Mouse (Mus musculus): ENCODE results near the gene Gm13539. TPM values are rescaled to one million over a fixed set of nuclear protein-coding genes. Genes with fewer than 3 reads are reported as not detected.
"Not testable (repeated sequence)": the region's sequence is repeated elsewhere in the genome, so short reads cannot be mapped to it uniquely, and the experiment has no call there.

Gm13539 gene
- not detected in 2 replicates for polyA plus RNA-seq (2015; fragmentation: Nextera tagmentation; extraction: Ambion mirVana)

DNA sequence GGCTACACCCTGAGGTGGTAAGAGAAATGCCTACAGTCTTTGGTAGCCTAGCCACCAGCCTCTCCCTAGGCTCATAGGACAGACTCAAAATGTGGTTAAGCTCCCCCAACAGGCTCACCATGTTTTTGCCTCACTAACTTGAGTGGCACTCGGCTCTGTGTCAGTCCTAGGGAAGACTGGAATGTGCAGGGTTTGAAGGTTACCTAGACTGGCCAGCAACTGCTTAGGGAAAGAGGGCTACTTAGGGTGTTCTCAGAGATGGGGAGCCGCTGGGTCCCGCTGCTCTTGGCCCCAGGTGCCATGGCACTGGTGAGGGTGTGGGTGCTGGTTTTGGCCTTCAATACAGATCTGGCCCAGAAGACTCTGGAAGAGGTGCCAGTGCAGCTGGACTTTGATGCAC is at the start of gene Gm13539:
TSS of gene Gm13539 (plus strand) at position 301 of the 400 bp plus-strand sequence.
- WGBS: 87% methylated on average over 3 of the region's 3 CpGs
- H3K4me2 ChIP-seq: no peak within 1 kb of the TSS
- no peak for ATAC-seq

DNA sequence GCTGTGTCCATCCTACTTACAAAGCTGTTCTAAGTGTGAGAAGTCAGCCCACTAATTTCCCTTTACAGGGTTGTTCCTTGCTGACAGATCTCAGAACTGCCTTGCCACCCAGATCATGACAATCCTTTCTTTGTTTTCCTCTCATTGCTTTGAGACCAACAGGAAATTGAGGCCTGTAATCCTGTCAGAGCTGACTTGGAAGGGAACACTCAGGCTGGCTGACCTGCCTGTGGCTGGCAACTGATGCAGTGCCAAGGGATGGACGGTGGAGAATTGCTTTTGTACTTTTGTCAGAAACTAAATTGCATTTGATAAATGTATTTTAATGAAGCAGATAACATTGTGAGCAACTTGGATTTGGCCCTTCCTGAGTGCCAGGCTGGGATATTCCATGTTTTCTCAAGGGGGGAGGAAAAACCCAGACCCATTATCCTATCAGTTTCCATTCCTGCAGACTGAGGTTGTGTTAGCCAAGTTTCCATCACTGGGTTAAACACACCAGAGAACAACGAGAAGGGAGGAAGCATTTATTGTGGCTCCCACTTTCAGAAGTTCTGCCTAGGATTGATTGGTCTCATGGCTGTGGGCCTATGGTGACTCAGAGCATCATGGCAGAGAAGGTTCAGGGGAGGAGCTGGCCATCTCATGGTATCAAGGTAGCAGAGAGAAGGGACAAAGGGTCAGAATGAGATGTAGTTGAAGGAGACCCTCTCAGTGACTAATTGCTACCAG is 48.7 kb upstream of the Gm13539 start:
- Histone ChIP-seq H3K4me1 (no peaks in the 10 kb centered on the region), H3K4me3 (no peak overlapping the region), H3K27me3 (no peaks in the 10 kb centered on the region), H3K36me3 (ENCODE audit: poor library complexity, severe bottlenecking) (no peaks in the 10 kb centered on the region), H3K9me3 (replicated peaks) (0 out of 2 replicates have a peak, but pooled peaks cover 12% of the 10 kb centered on the region), H3K9ac (no peak overlapping the region), H3K4me2 (no peak overlapping the region), H3K27ac (no peak overlapping the region)
- WGBS: 70% methylated on average over 2 of the region's 2 CpGs
- ATAC-seq: no peak

More for the DNA sequence above, at the start of gene Gm13539:
- Histone ChIP-seq H3K27me3 (no peaks in the 10 kb centered on the region), H3K9ac (no peak within 1 kb of the TSS), H3K4me3 (no peak within 1 kb of the TSS), H3K36me3 (ENCODE audit: poor library complexity, severe bottlenecking) (no peaks in the 10 kb centered on the region), H3K27ac (no peak within 1 kb of the TSS), H3K4me1 (no peaks in the 10 kb centered on the region), H3K9me3 (replicated peaks) (no peaks in the 10 kb centered on the region)

DNA sequence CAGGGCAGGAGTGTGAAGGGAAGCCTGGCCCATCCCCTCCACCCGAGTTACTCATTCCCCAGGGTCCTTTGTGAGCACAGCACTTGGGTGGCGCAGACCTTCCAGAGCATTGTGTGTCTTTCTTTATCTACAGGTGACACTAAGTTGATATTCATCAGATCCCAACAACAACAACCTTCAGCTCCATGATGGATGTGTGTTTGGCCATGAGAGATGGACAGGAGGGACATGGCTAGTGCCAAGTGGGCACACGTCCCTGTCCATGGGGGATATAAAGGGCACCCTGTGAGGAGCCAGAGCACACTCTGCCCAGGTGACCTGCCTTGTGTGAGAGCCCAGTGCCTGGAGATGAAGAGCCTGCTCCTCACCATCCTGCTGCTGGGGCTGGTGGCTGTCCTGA is 45.3 kb upstream of the Gm13539 start, which contains the start of gene Obp2b:
TSS of gene Obp2b (plus strand) at position 301 of the 400 bp plus-strand sequence.
- H3K4me2 ChIP-seq; H3K4me1 ChIP-seq; ATAC-seq; H3K4me3 ChIP-seq; H3K27ac ChIP-seq; H3K9ac ChIP-seq; H3K27me3 ChIP-seq; H3K36me3 ChIP-seq (ENCODE audit: poor library complexity, severe bottlenecking); H3K9me3 ChIP-seq (replicated peaks): not testable (repeated sequence)
- 82% methylated on average over 3 of the region's 3 CpGs for WGBS

DNA sequence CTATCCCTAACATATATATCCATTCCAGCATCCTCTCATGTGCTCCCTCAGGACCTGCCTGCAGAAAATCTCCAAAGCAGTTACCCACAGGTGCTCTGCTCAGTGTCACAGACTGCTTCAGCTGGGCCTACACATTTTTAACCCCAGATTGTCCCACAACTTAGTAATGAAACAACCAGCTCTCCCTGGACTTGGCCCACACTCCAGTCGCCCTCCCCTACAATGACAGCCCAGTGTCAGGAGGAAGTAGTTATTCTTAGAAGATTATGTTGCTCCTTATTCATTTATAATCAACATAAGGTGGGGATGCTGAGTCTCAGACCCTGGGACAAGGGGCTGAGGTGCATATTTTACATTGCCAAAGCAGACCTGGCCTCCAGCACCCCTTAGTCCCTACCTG is 40.4 kb upstream of the Gm13539 start:
- Histone ChIP-seq H3K4me1 (no peaks in the 10 kb centered on the region), H3K4me2 (no peak overlapping the region), H3K9ac (no peak overlapping the region), H3K9me3 (replicated peaks) (no peaks in the 10 kb centered on the region), H3K27ac (no peak overlapping the region), H3K27me3 (no peaks in the 10 kb centered on the region), H3K4me3 (no peak overlapping the region), H3K36me3 (ENCODE audit: poor library complexity, severe bottlenecking) (no peaks in the 10 kb centered on the region)
- 73% methylated on average over 1 of the region's 1 CpGs for WGBS
- ATAC-seq: no peak

DNA sequence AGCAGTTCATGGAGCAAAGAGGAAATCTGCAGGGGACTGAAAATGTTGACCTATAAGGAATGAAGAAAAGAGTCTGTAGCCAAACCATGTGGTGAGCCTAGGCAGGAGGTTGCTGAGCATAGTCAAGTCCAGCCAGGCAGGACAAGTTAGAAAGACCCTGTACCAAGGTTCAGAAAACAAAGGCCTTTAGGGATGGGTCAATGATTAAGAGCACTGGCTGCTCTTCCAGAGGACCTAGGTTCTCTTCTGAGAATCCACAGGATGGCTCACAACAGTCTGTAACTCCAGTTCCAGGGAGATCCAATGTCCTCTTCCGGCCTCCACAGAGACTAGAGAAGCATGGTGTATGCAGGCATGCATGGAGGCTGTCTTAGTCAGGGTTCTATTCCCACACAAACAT is 27.9 kb upstream of the Gm13539 start:
- no peaks in the 10 kb centered on the region for H3K27me3 ChIP-seq
- ATAC-seq: no peak
- no peaks in the 10 kb centered on the region for H3K4me1 ChIP-seq
- 86% methylated on average over 1 of the region's 1 CpGs for WGBS
- H3K4me2 ChIP-seq: no peak overlapping the region
- no peaks in the 10 kb centered on the region for H3K36me3 ChIP-seq (ENCODE audit: poor library complexity, severe bottlenecking)
- H3K4me3 ChIP-seq: no peak overlapping the region
- no peak overlapping the region for H3K9ac ChIP-seq
- no peak overlapping the region for H3K27ac ChIP-seq
- H3K9me3 ChIP-seq (replicated peaks): no peaks in the 10 kb centered on the region

DNA sequence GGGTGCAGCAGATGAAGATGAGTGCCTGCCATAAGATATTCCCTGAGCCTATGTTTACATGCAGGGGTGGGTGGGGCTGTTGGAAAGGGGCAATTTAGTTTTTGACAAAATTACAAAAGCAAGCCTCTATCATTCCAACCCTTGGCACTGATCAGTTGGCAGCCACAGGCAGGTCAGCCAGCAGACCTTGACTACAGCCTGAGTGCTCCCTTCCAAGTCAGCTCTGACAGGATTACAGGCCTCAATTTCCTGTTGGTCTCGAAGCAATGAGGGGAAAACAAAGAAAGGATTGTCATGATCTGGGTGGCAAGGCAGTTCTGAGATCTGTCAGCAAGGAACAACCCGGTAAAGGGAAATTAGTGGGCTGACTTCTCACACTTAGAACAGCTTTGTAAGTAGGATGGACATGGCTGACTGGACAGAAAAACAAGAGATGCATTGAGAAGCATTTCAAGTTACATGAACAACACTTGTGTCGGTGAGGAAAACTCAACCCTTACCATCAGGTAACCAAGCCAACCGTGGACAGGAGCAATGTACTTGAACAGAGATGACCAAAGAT is 23.9 kb upstream of the Gm13539 start:
- Histone ChIP-seq H3K27me3 (no peaks in the 10 kb centered on the region), H3K27ac (no peak overlapping the region), H3K4me1 (no peaks in the 10 kb centered on the region), H3K36me3 (ENCODE audit: poor library complexity, severe bottlenecking) (no peaks in the 10 kb centered on the region), H3K9ac (no peak overlapping the region), H3K4me2 (no peak overlapping the region), H3K4me3 (no peak overlapping the region), H3K9me3 (replicated peaks) (no peaks in the 10 kb centered on the region)
- no peak for ATAC-seq
- WGBS: 60% methylated on average over 4 of the region's 4 CpGs

DNA sequence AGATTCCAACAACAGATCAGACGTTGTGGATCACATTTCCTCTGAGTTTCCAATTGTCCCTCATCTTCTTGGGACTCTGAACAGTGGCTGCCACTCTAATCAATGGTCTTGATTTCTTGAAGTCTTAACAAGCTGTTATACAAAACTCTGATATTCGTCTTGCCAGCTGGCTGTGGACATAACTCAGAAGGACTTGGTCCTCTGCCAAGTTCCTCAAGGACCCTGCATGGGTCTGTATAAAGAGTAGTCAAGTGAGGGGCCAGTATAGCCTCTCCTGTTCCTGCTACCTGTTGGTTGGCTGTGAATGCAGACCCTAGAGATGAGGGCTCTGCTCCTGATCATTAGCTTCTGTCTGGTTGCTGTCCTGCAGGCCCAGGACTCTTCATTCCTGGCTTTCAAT is 16.8 kb upstream of the Gm13539 start, which contains the start of gene Lcn3:
TSS of gene Lcn3 (plus strand) at position 301 of the 400 bp plus-strand sequence.
- Histone ChIP-seq H3K9me3 (replicated peaks) (no peaks in the 10 kb centered on the region), H3K4me3 (no peak within 1 kb of the TSS), H3K36me3 (ENCODE audit: poor library complexity, severe bottlenecking) (no peaks in the 10 kb centered on the region), H3K9ac (no peak within 1 kb of the TSS), H3K4me2 (no peak within 1 kb of the TSS), H3K27ac (no peak within 1 kb of the TSS), H3K4me1 (no peaks in the 10 kb centered on the region), H3K27me3 (no peaks in the 10 kb centered on the region)
- no peak for ATAC-seq
- WGBS: 39% methylated on average over 2 of the region's 2 CpGs

DNA sequence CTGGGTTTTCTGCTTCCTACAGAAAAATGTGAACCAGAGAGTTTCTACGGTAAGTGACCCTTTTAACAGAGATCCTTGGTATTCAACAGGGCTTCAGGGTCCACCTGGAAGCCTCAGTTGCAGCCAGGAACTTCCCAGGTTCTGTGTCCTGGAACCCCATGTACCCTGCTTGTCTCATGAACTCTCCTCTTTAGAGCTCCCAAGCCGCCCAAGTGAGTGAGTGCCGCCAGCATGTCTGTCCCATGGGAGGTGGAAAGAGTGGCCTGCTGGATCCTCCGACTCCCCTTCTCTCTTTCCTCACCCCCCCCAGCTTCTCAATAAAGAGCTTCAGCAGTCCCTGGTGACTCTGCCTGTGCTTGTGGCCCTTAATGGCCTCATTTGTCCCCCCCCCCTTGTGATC is 14.3 kb upstream of the Gm13539 start:
- Histone ChIP-seq H3K4me3 (no peak overlapping the region), H3K9ac (no peak overlapping the region), H3K27ac (no peak overlapping the region), H3K36me3 (ENCODE audit: poor library complexity, severe bottlenecking) (no peaks in the 10 kb centered on the region), H3K4me1 (no peaks in the 10 kb centered on the region), H3K27me3 (no peaks in the 10 kb centered on the region), H3K9me3 (replicated peaks) (no peaks in the 10 kb centered on the region), H3K4me2 (no peak overlapping the region)
- WGBS: 93% methylated on average over 4 of the region's 4 CpGs
- no peak for ATAC-seq

DNA sequence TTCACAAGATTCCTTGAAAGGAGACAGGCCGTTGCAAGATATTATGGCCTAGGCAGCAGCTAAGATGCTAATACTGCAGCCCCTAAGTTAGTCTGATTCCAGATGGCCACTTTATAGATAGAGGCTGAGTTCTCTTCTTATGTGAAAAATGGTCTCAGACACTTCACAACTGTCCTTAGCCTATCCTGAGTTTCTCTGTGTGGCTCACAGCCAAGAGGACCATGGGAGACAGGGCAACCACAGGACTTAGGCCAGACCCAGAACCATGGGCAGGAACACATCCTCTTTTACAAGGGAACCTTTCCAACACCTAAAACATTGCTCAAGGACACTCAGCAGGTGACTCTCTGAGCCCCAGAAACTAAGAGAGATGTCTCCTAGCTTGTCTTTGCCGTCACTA is 8.6 kb upstream of the Gm13539 start:
- no peak for ATAC-seq
- Histone ChIP-seq H3K4me3 (no peak overlapping the region), H3K36me3 (ENCODE audit: poor library complexity, severe bottlenecking) (no peaks in the 10 kb centered on the region), H3K9ac (no peak overlapping the region), H3K27ac (no peak overlapping the region), H3K4me2 (no peak overlapping the region), H3K4me1 (no peaks in the 10 kb centered on the region), H3K9me3 (replicated peaks) (no peaks in the 10 kb centered on the region), H3K27me3 (no peaks in the 10 kb centered on the region)
- 86% methylated on average over 2 of the region's 2 CpGs for WGBS

DNA sequence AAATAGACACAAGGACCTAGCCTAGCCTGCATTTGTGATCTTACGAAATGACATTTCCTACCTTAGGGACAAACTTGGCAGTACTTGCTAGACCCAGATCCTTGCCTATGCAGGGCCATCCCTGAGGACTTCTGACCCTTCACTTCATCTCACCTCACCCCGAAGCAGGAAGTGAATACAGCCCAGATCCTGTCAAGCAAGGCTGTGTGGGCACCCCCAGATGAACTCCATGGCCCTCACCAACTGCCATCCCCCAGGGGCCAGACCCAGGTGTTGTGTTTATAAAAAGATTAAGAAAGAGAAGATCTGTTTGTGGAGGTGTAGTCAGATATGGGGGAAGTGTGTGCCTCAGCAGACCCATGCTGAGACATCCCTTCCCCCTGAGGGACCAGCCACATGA is 7.4 kb upstream of the Gm13539 start:
- no peak overlapping the region for H3K4me2 ChIP-seq
- H3K9me3 ChIP-seq (replicated peaks): no peaks in the 10 kb centered on the region
- H3K27me3 ChIP-seq: no peaks in the 10 kb centered on the region
- no peaks in the 10 kb centered on the region for H3K36me3 ChIP-seq (ENCODE audit: poor library complexity, severe bottlenecking)
- H3K4me3 ChIP-seq: no peak overlapping the region
- H3K4me1 ChIP-seq: no peaks in the 10 kb centered on the region
- WGBS: 80% methylated on average over 2 of the region's 2 CpGs
- H3K27ac ChIP-seq: no peak overlapping the region
- no peak overlapping the region for H3K9ac ChIP-seq
- ATAC-seq: no peak

DNA sequence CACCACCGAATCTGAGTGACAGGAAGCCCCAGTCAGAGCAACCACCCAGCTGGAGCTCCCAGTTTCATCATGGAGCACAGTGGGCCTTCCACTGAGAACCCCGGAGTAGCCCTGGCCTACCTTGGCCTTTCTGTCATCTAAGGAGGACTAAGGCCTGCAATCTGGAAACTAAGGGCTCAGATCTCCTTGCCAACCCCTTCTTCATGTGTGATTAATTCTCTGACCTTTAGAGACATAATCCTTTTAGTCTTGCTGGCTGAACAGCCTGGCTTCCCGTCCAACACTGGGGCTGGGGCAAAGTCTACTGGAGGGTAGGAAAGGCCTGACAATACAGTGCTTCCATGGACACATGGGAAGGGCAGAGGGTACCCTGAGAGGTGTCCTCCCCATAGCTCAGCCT is 6.1 kb upstream of the Gm13539 start:
- Histone ChIP-seq H3K27ac (no peak overlapping the region), H3K4me1 (no peaks in the 10 kb centered on the region), H3K4me2 (no peak overlapping the region), H3K9ac (no peak overlapping the region), H3K27me3 (no peaks in the 10 kb centered on the region), H3K36me3 (ENCODE audit: poor library complexity, severe bottlenecking) (no peaks in the 10 kb centered on the region), H3K9me3 (replicated peaks) (no peaks in the 10 kb centered on the region), H3K4me3 (no peak overlapping the region)
- no peak for ATAC-seq
- 58% methylated on average over 3 of the region's 3 CpGs for WGBS

DNA sequence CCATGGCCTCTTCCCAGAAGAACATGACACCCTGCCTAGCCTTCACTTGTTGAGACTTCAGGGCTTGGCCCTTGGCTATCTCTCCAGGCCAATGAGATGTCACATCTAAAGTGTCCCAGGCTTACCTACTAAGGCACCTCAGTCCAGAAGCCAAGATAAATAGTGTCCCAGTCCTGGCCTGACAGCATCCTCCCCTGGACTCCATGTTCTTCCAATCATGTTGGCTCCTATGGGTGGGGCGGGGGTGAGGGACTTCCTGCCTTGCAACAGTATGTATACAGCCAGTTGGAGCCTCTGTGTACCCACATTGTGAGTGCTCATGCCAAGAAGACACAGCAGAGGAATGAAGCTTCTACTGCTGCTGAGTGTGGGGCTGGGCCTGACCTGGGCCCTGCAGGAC is 5.3 kb upstream of the Gm13539 start, which contains the start of gene Lcn11:
TSS of gene Lcn11 (plus strand) at position 301 of the 400 bp plus-strand sequence.
- Histone ChIP-seq H3K4me1 (no peaks in the 10 kb centered on the region), H3K9me3 (replicated peaks) (no peaks in the 10 kb centered on the region), H3K27ac (no peak within 1 kb of the TSS), H3K4me3 (no peak within 1 kb of the TSS), H3K9ac (no peak within 1 kb of the TSS), H3K36me3 (ENCODE audit: poor library complexity, severe bottlenecking) (no peaks in the 10 kb centered on the region), H3K4me2 (no peak within 1 kb of the TSS), H3K27me3 (no peaks in the 10 kb centered on the region)
- ATAC-seq: no peak
- 89% methylated on average over 1 of the region's 1 CpGs for WGBS

All from forebrain, embryonic 13.5 days (tissue).